Mouse (Mus musculus): ENCODE results near the gene A630023A22Rik. TPM values are rescaled to one million over a fixed set of nuclear protein-coding genes. Genes with fewer than 3 reads are reported as not detected.

A630023A22Rik gene
- polyA plus RNA-seq, 1 experiment = not detected

DNA sequence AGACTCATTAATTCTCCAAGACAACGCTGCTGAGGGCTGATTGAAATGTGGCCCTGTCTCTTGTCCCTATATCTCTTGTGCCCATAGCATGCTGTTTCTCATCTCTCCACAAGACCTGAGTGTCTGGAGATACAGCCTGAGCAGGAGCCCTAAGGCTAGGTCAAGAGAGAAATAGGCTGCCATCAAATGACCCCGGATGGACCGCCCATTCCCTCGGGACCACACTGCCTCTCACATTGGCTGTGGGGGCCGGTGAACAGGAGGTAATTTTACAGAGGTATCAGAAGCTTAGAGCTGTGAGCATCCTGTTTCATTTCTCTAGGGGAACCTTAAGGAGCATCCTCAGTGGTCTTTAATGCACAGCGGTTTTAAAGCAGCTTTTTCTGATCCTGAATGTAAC lies 28.7 kb upstream of the A630023A22Rik start:
- H3K27ac ChIP-seq (ENCODE audit: control insufficient read depth, insufficient read depth, low read length) = no peak overlapping the region
- H3K4me1 ChIP-seq (replicated peaks; ENCODE audit: control insufficient read depth, insufficient read depth, low read length) = no peaks in the 10 kb centered on the region
- 76% methylated on average over 6 of the region's 6 CpGs for WGBS
- no peak for TF ChIP-seq CTCF (IDR thresholded peaks at IDR 0.05; ENCODE audit: borderline replicate concordance, control insufficient read depth, extremely low read depth, insufficient read depth, low read length, poor library complexity)
- no peak for TF ChIP-seq POLR2A (IDR thresholded peaks at IDR 0.05; ENCODE audit: control insufficient read depth, extremely low read depth, insufficient read depth, low read length, poor library complexity)
- H3K27me3 ChIP-seq (ENCODE audit: control insufficient read depth, insufficient read depth, low read length) = no peaks in the 10 kb centered on the region
- no peak overlapping the region for H3K4me3 ChIP-seq (ENCODE audit: control insufficient read depth, insufficient read depth, low read length)
- no peak for DNase-seq
- no peaks in the 10 kb centered on the region for H3K36me3 ChIP-seq (ENCODE audit: control insufficient read depth, insufficient read depth, low read length)

DNA sequence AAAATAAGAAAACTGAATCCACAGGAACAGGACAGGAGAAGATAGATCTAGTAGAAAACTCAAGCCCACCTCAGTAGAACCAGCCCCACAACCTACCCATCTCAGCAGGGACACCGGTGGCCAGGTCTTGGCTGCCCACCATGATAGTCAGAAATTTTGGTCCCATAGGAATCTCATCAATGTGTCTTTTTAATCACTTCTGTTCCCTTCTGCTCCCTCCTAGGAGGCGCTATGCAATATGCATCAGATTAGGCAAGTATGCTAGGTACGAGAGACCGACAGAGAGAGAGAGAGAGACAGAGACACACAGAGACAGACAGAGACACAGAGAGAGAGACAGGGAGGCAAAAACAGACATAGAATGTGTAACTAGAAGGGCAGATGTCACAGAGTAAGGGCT lies 19.1 kb upstream of the A630023A22Rik start:
- Histone ChIP-seq H3K36me3 (ENCODE audit: control insufficient read depth, insufficient read depth, low read length) (no peaks in the 10 kb centered on the region), H3K27me3 (ENCODE audit: control insufficient read depth, insufficient read depth, low read length) (no peaks in the 10 kb centered on the region), H3K27ac (ENCODE audit: control insufficient read depth, insufficient read depth, low read length) (no peak overlapping the region), H3K4me1 (replicated peaks; ENCODE audit: control insufficient read depth, insufficient read depth, low read length) (no peaks in the 10 kb centered on the region), H3K4me3 (ENCODE audit: control insufficient read depth, insufficient read depth, low read length) (no peak overlapping the region)
- TF ChIP-seq POLR2A (IDR thresholded peaks at IDR 0.05; ENCODE audit: control insufficient read depth, extremely low read depth, insufficient read depth, low read length, poor library complexity) = no peak
- no peak for TF ChIP-seq CTCF (IDR thresholded peaks at IDR 0.05; ENCODE audit: borderline replicate concordance, control insufficient read depth, extremely low read depth, insufficient read depth, low read length, poor library complexity)
- DNase-seq = no peak
- 92% methylated on average over 4 of the region's 4 CpGs for WGBS

DNA sequence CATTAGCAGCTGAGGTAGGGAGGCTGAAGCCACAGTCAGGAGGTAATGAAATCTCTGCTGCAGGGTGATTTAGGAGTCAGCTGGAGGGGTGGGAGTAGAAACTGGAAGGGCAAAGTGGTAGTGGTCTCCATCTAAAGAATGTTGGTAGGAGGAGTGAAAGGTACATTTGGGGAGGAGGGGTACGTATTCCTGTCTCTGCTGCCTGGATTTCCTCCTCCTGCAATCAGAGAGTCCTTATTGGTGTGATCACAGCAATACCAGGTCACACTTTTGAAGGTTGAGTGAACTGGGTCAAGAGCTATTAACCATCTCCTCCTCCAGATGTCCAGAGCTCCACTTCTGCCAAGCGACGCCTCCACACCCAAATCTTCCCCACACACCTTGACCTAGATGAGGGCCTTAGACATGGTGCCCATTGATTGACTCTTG lies 18.4 kb upstream of the A630023A22Rik start:
- H3K4me3 ChIP-seq (ENCODE audit: control insufficient read depth, insufficient read depth, low read length) = no peak overlapping the region
- no peak overlapping the region for H3K27ac ChIP-seq (ENCODE audit: control insufficient read depth, insufficient read depth, low read length)
- H3K27me3 ChIP-seq (ENCODE audit: control insufficient read depth, insufficient read depth, low read length) = no peaks in the 10 kb centered on the region
- no peak for DNase-seq
- H3K4me1 ChIP-seq (replicated peaks; ENCODE audit: control insufficient read depth, insufficient read depth, low read length) = no peaks in the 10 kb centered on the region
- TF ChIP-seq CTCF (IDR thresholded peaks at IDR 0.05; ENCODE audit: borderline replicate concordance, control insufficient read depth, extremely low read depth, insufficient read depth, low read length, poor library complexity) (no peak), POLR2A (IDR thresholded peaks at IDR 0.05; ENCODE audit: control insufficient read depth, extremely low read depth, insufficient read depth, low read length, poor library complexity) (no peak)
- 91% methylated on average over 3 of the region's 3 CpGs for WGBS
- no peaks in the 10 kb centered on the region for H3K36me3 ChIP-seq (ENCODE audit: control insufficient read depth, insufficient read depth, low read length)

DNA sequence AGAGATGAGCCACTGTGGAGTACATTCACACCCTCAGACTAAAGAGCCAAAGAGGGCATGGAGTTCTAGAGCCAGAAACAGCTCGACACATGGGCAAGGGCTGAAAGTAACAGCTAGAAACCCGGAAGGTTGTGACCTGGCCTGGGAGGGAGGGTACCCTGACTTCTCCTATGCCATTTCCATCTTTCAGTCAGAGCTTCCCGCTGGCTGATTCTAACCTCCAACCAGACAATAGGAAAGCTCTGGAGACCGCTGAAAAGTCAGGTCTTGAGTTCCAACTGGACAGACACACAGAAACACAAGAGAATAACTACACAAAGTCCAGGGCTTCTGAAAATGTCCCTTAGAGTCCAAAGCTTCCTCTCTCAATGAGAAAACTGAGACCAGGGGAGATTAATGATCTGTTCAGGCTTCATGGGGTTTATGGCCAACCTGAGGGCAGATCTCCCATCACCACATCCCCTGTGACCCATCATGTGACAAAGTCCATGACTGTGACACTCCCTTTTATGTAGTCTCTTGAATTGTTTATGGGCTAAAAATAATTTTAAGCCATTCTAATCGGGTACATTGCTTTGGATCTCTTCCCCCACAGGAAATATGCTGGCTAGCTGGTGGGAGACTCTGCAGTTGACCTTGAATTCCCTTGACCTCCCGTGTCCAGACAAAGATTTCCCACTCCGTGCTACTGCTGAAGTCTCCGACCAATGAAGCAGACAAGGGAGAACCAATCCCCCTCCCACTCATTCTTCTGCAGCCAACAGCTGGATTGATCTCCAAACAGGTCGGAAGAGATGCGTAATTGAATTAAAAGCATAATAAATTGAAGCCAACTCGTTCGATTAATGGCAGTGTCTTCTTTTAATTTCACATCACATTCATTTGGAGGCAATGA lies 17.7 kb upstream of the A630023A22Rik start:
- Histone ChIP-seq H3K36me3 (ENCODE audit: control insufficient read depth, insufficient read depth, low read length) (no peaks in the 10 kb centered on the region), H3K4me3 (ENCODE audit: control insufficient read depth, insufficient read depth, low read length) (no peak overlapping the region), H3K27me3 (ENCODE audit: control insufficient read depth, insufficient read depth, low read length) (no peaks in the 10 kb centered on the region), H3K27ac (ENCODE audit: control insufficient read depth, insufficient read depth, low read length) (no peak overlapping the region), H3K4me1 (replicated peaks; ENCODE audit: control insufficient read depth, insufficient read depth, low read length) (no peaks in the 10 kb centered on the region)
- TF ChIP-seq POLR2A (IDR thresholded peaks at IDR 0.05; ENCODE audit: control insufficient read depth, extremely low read depth, insufficient read depth, low read length, poor library complexity) (no peak), CTCF (IDR thresholded peaks at IDR 0.05; ENCODE audit: borderline replicate concordance, control insufficient read depth, extremely low read depth, insufficient read depth, low read length, poor library complexity) (no peak)
- 85% methylated on average over 12 of the region's 12 CpGs for WGBS
- no peak for DNase-seq

DNA sequence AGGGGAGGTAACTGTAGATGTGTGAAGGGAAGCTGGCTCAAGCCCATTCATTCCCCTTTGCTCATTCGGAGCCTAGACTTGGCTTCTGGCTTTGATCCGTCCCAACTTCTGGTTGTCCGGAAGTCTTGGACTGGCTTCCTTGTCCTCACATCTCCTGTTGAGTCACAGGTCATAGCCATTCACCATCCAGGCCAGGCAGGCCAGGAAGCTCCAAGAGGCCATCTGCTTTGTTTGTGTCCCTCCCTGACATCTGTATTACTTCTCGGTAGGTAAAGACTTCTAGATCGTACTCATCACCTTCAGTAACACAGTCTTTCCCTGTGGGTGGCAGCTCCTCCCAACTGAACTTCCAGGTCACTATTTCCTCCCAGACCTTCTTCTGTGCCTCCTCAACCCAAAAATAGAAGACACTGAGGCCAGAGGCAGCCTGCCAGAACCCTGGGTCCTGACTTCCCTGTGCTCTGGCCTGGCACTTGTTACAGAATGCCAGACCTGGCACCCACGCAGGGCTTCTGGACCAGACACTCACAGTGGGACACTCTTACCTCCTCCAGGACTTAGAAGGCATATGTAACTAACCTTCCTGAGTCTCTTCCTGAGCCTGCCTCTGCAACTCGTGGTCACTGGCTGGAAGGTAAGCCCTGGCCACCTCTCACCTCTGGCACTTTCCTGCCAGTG lies 16.6 kb upstream of the A630023A22Rik start:
- no peaks in the 10 kb centered on the region for H3K4me1 ChIP-seq (replicated peaks; ENCODE audit: control insufficient read depth, insufficient read depth, low read length)
- no peak overlapping the region for H3K27ac ChIP-seq (ENCODE audit: control insufficient read depth, insufficient read depth, low read length)
- H3K36me3 ChIP-seq (ENCODE audit: control insufficient read depth, insufficient read depth, low read length) = no peaks in the 10 kb centered on the region
- H3K4me3 ChIP-seq (ENCODE audit: control insufficient read depth, insufficient read depth, low read length) = no peak overlapping the region
- H3K27me3 ChIP-seq (ENCODE audit: control insufficient read depth, insufficient read depth, low read length) = no peaks in the 10 kb centered on the region
- no peak for TF ChIP-seq POLR2A (IDR thresholded peaks at IDR 0.05; ENCODE audit: control insufficient read depth, extremely low read depth, insufficient read depth, low read length, poor library complexity)
- no peak for TF ChIP-seq CTCF (IDR thresholded peaks at IDR 0.05; ENCODE audit: borderline replicate concordance, control insufficient read depth, extremely low read depth, insufficient read depth, low read length, poor library complexity)
- WGBS = 76% methylated on average over 7 of the region's 7 CpGs
- no peak for DNase-seq

DNA sequence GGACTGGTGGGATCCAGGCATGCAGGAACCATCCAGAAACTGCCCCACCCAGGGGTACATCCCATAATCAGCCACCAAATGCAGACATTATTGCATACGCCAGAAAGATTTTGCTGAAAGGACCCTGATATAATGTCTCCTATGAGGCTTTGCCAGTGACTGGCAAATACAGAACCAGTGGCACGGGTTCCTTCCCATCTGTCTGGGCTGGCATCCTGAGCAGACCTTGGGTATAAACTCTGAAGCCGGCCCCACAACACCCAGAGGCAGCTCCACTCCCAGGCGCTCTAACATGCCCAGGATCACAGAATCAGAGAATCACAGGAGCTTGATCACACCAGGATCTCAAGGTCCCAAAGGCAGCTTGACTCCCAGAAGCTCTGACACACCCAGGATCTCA lies 11.8 kb upstream of the A630023A22Rik start:
- 91% methylated on average over 4 of the region's 4 CpGs for WGBS
- Histone ChIP-seq H3K27me3 (ENCODE audit: control insufficient read depth, insufficient read depth, low read length) (no peaks in the 10 kb centered on the region), H3K4me1 (replicated peaks; ENCODE audit: control insufficient read depth, insufficient read depth, low read length) (no peaks in the 10 kb centered on the region), H3K4me3 (ENCODE audit: control insufficient read depth, insufficient read depth, low read length) (no peak overlapping the region), H3K36me3 (ENCODE audit: control insufficient read depth, insufficient read depth, low read length) (no peaks in the 10 kb centered on the region), H3K27ac (ENCODE audit: control insufficient read depth, insufficient read depth, low read length) (no peak overlapping the region)
- TF ChIP-seq POLR2A (IDR thresholded peaks at IDR 0.05; ENCODE audit: control insufficient read depth, extremely low read depth, insufficient read depth, low read length, poor library complexity) = no peak
- no peak for TF ChIP-seq CTCF (IDR thresholded peaks at IDR 0.05; ENCODE audit: borderline replicate concordance, control insufficient read depth, extremely low read depth, insufficient read depth, low read length, poor library complexity)
- DNase-seq = no peak

Data from thymus, adult 2 months (tissue).